Mouse (Mus musculus): ENCODE measurements around the gene Prcc.

DNA sequence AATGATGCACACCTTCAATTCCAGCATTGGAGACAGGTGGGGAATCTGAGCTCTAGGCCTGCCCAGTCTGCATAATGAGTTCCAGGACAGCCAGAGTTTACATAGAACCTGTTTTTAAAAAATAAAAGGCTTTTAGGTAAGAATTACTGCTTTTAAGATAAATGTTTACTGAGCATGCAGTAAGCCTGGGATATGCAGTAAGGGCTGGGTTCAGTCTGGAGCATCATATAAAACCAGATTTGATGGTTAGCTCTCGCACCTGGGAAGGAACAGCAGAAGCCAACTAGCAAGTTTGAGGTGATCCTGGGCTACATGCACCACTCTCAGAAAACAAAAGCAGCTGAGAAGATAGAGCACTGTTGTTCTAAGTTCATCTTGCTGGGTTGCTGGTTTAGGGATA, 33.1 kb upstream of the Prcc start:
- TF ChIP-seq CTCF (IDR thresholded peaks at IDR 0.05; ENCODE audit: low read depth) = no peak
- no peak for TF ChIP-seq EP300 (IDR thresholded peaks at IDR 0.05; ENCODE audit: low read depth)

Data from liver, postnatal 0 days (tissue).